Mouse (Mus musculus) lung, adult 2 months (tissue): ENCODE results near the gene Nmi.

Source experiments
- CTCF ChIP-seq: fragments of 200-500 bp; IDR thresholded peaks from 2 replicates; pipeline ENCODE4 v1.5.1; 2011; ENCODE audit warnings: mild to moderate bottlenecking, low read length, control low read depth; ENCODE audit not compliant: insufficient read depth
- POLR2A ChIP-seq: fragments of 200-500 bp; IDR thresholded peaks from 2 replicates; pipeline ENCODE4 v1.6.1; 2011; ENCODE audit warnings: low read depth, mild to moderate bottlenecking, control low read depth, low read length, borderline replicate concordance; ENCODE audit errors: extremely low read depth

DNA sequence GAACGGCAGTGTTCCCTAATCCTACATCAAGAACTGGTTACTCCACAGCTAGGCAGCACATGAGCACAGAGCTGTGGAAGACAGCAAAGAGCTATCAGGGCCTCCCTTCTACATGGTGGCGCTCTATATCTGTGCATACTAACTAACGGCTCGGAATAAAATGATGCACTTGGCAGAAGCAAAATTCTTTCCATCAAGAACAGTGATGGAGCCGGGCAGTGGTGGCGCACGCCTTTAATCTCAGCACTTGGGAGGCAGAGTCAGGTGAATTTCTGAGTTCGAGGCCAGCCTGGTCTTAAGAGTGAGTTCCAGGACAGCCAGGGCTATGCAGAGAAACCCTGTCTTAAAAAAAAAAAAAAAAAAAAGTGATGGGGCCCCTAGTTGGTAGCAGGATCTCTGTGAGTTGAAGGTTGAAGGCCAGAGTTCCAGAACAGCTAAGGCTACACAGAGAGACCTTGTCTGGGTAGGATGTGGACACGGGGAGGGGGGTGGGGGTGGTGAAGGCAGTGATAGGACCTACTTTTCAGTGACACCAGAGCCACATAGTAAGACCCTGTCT, at the start of gene Nmi:
- TF ChIP-seq POLR2A (no peak), CTCF (no peak)
